Mouse (Mus musculus): Measurements from ENCODE around the gene Eif5a2. TPM values are rescaled to one million over a fixed set of nuclear protein-coding genes. Genes with fewer than 3 reads are reported as not detected.

Gene Eif5a2
- polyA plus RNA-seq, 1 experiment = 1.2 TPM

DNA sequence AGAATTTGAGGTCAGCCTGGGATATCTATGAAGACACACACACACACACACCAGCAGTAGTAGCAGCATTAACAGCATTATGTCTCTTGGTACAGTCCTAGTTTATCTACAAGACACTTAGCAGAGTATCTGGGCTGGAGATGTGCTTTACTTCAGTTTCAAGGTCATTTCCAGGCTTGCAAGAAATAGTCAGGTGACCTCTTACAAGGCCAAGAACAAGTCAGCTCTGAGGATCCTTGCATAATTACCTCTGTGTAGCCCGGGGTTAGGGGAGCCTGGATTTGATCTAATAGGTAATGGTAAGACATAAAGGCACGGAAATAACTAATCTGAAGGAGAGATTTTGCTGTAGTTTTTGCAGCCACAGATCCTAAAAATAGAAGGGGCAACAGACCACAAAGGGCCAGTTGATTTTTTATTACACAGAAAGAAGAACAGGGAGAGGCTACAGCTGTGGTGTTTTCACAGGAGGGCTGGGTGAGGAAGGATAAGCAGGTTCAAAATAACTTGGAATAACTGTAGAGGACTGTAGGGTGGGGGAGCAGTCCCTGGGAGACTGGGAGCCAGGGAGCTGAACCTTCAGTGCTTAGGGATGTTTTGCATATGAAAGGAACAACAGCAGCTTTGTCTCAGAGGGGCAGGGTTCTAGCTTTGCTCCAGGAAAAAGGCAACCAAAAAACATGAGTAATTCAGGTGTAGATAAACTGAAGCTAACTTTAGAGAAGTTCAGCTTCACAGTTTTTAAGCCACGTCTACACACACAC is 61.0 kb downstream of the Eif5a2 start:
- no peak overlapping the region for H3K4me3 ChIP-seq (replicated peaks)
- H3K27me3 ChIP-seq (replicated peaks) = no peaks in the 10 kb centered on the region
- TF ChIP-seq FLI1 (IDR thresholded peaks at IDR 0.05; ENCODE audit: low read length) = no peak
- no peak for TF ChIP-seq GATA1 (IDR thresholded peaks at IDR 0.05; ENCODE audit: borderline replicate concordance, low read length)
- no peaks in the 10 kb centered on the region for H3K36me3 ChIP-seq (replicated peaks; ENCODE audit: low read length)
- H3K4me1 ChIP-seq = no peaks in the 10 kb centered on the region
- H3K9me3 ChIP-seq = no peaks in the 10 kb centered on the region

DNA sequence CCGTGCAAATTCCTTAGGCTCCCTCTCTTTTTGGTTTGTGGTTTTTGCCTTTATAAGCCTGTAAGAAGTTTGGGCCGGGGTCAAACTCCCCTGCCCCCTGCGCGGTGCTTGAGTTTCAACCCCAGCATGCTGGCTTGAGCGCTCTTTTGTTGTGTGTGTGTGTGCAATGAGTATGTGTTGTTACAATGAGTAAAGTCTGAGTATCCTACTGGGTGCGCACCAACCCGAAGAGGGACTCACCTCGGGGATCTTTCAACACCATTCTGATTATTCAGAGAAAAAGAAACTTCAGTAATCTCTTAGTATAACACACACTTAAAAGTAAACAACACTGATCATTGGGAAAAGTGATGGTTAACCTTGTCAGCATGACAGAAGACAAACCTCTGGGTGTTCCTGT is 62.2 kb downstream of the Eif5a2 start:
- Histone ChIP-seq H3K4me1 (no peaks in the 10 kb centered on the region), H3K9me3 (no peaks in the 10 kb centered on the region), H3K27me3 (replicated peaks) (no peaks in the 10 kb centered on the region), H3K36me3 (replicated peaks; ENCODE audit: low read length) (no peaks in the 10 kb centered on the region), H3K4me3 (replicated peaks) (no peak overlapping the region)
- no peak for TF ChIP-seq FLI1 (IDR thresholded peaks at IDR 0.05; ENCODE audit: low read length)

DNA sequence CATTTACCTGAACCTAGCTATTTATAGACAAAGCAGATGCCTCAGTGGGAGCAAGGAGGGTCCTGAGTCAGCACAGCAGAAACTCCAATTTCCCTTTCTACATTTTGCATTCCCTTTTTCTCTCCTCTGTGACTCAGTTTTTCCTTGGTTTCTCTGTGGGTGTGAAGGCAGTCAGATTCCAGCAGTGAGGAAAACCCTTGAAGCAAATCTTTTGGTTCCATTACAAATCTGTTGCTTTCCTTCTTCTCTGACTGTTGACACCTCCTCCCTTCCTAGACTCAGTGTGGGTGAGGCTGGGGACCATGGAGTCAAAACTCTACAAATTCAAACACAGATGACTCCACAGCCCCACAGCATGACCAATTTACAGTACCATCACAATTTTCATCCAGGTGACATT is 66.0 kb downstream of the Eif5a2 start:
- TF ChIP-seq GATA1 (IDR thresholded peaks at IDR 0.05; ENCODE audit: borderline replicate concordance, low read length) (no peak), FLI1 (IDR thresholded peaks at IDR 0.05; ENCODE audit: low read length) (no peak)

More for the DNA sequence above, 66.0 kb downstream of the Eif5a2 start:
- no peaks in the 10 kb centered on the region for H3K27me3 ChIP-seq (replicated peaks)
- H3K4me1 ChIP-seq = no peaks in the 10 kb centered on the region
- H3K4me3 ChIP-seq (replicated peaks) = no peak overlapping the region
- H3K36me3 ChIP-seq (replicated peaks; ENCODE audit: low read length) = no peaks in the 10 kb centered on the region
- H3K9me3 ChIP-seq = no peaks in the 10 kb centered on the region

Other genes with a start within 250 kb of the Eif5a2 start
- not detected in 2 replicates for gene Slc2a2, start 83.4 kb upstream of the Eif5a2 start, polyA plus RNA-seq (2012; ENCODE audit: insufficient read depth, low replicate concordance)
- gene Rpl22l1, start 24.2 kb downstream of the Eif5a2 start, polyA plus RNA-seq (2012; ENCODE audit: insufficient read depth, low replicate concordance) = 11.5 TPM in 1 of 2 replicates, not detected in the other
- gene Gm1527, start 111.3 kb downstream of the Eif5a2 start, polyA plus RNA-seq (2012; ENCODE audit: insufficient read depth, low replicate concordance) = not detected in 2 replicates

Data from megakaryocyte, embryonic 14.5 days (primary cell).